Mouse (Mus musculus) G1E (cell line): ENCODE measurements around the gene Phf12. TPM values are rescaled to one million over a fixed set of nuclear protein-coding genes. Genes with fewer than 3 reads are reported as not detected.

Experiments
- ATAC-seq: 2 replicates; pipeline ENCODE4 v1.8.0; 2016; ENCODE audit warnings: mild to moderate bottlenecking; ENCODE audit not compliant: insufficient number of reproducible peaks, poor library complexity, low FRiP score, severe bottlenecking; ENCODE audit errors: extremely low read depth
- DNase-seq: peaks from one replicate; pipeline ENCODE4 v3.0.0; 2012; ENCODE audit warnings: low spot score
- H3K27me3 ChIP-seq: 2 replicates; pipeline ENCODE4 v1.6.1; 2012; ENCODE audit warnings: mild to moderate bottlenecking, low read length, inconsistent platforms; ENCODE audit not compliant: insufficient read depth
- H3K36me3 ChIP-seq: replicated peaks from 2 replicates; pipeline ENCODE3; 2012; ENCODE audit warnings: mild to moderate bottlenecking, inconsistent platforms
- H3K4me1 ChIP-seq: 2 replicates; pipeline ENCODE4 v1.6.1; 2012; ENCODE audit warnings: low read depth, low read length, inconsistent platforms, mixed read lengths; ENCODE audit not compliant: insufficient read depth
- H3K4me3 ChIP-seq: 2 replicates; pipeline ENCODE4 v1.5.1; 2012; ENCODE audit warnings: low read depth, mild to moderate bottlenecking, inconsistent platforms, low read length, moderate library complexity, mixed read lengths
- H3K9me3 ChIP-seq: replicated peaks from 2 replicates; pipeline ENCODE4 v1.6.1; 2012; ENCODE audit warnings: inconsistent platforms
- CTCF ChIP-seq: IDR thresholded peaks from 2 replicates; pipeline ENCODE4 v1.5.1; 2012; ENCODE audit warnings: low read depth, low read length, inconsistent platforms, mixed read lengths
- GATA1 ChIP-seq: IDR thresholded peaks from 2 replicates; pipeline ENCODE4 v1.6.1; 2012; ENCODE audit warnings: borderline replicate concordance, low read length, inconsistent platforms, mixed read lengths
- GATA2 ChIP-seq: IDR thresholded peaks from 2 replicates; pipeline ENCODE4 v1.6.1; 2012; ENCODE audit warnings: low read depth, low read length, inconsistent platforms, borderline replicate concordance
- POLR2AphosphoS5 ChIP-seq: IDR thresholded peaks from 2 replicates; pipeline ENCODE4 v1.6.1; 2012; ENCODE audit warnings: low read depth, low read length, inconsistent platforms; ENCODE audit not compliant: insufficient replicate concordance
- TAL1 ChIP-seq: conservative IDR thresholded peaks from 2 replicates; pipeline ENCODE4 v1.6.1; 2012; ENCODE audit warnings: low read depth, low read length, inconsistent platforms, mixed read lengths
- polyA plus RNA-seq: library from polyadenylated mRNA; stranded (reverse); fragments of >175 nt; gene quantifications from 2 replicates; pipeline ENCODE4 v1.2.3, GENCODE M21; 2012
- total RNA-seq, 2 experiments: library from RNA; stranded (forward) in 1 of 2; stranded (reverse) in 1 of 2; fragments of 200-1000 nt in 1 of 2; fragments of >200 nt in 1 of 2; fragmentation: Nextera tagmentation in 1 of 2; gene quantifications; 2 replicates each; pipeline ENCODE4 v1.2.3; 2014 to 2017

The Phf12 gene
- total and polyA plus RNA-seq, 3 experiments, result 23.0 to 215 (median 157) TPM

GRCm38 (mm10) chr11:78053078-78053477 is 70.5 kb downstream of the Phf12 start:
- H3K27me3 ChIP-seq, result no peaks in the 10 kb centered on the region
- H3K36me3 ChIP-seq, result peaks cover 43% of the 10 kb centered on the region

GRCm38 (mm10) chr11:78056946-78057345 is 74.4 kb downstream of the Phf12 start:
- Histone ChIP-seq H3K36me3 (peaks cover 55% of the 10 kb centered on the region), H3K4me1 (peaks cover 35% of the 10 kb centered on the region), H3K27me3 (no peaks in the 10 kb centered on the region; the same call in 1 of the 2 replicates), H3K9me3 (no peaks in the 10 kb centered on the region), H3K4me3 (no peak overlapping the region)
- no peak for TF ChIP-seq CTCF
- TF ChIP-seq POLR2AphosphoS5, result no peak
- no peak for TF ChIP-seq GATA1
- TF ChIP-seq TAL1, result no peak
- TF ChIP-seq GATA2, result no peak
- DNase-seq, result no peak
- no peak for ATAC-seq

More at GRCm38 (mm10) chr11:78053078-78053477, 70.5 kb downstream of the Phf12 start:
- Histone ChIP-seq H3K9me3 (no peaks in the 10 kb centered on the region), H3K4me1 (peaks cover 8% of the 10 kb centered on the region), H3K4me3 (no peak overlapping the region)
- ATAC-seq (no peak), DNase-seq (no peak)
- TF ChIP-seq CTCF, result no peak

GRCm38 (mm10) chr11:78059833-78060757 is 77.5 kb downstream of the Phf12 start:
- DNase-seq (peak; percentile 75), ATAC-seq (no peak)
- Histone ChIP-seq H3K4me1 (peaks cover 45% of the 10 kb centered on the region), H3K4me3 (no peak overlapping the region), H3K36me3 (peaks cover 37% of the 10 kb centered on the region), H3K27me3 (no peaks in the 10 kb centered on the region; the same call in 1 of the 2 replicates), H3K9me3 (no peaks in the 10 kb centered on the region)
- TF ChIP-seq GATA1 (no peak), CTCF (peak; percentile 64; the same call in 1 of the 2 replicates), POLR2AphosphoS5 (no peak), GATA2 (no peak), TAL1 (no peak)

- no peaks in the 10 kb centered on the region for H3K9me3 ChIP-seq
- no peaks in the 10 kb centered on the region; the same call in 1 of the 2 replicates for H3K27me3 ChIP-seq
- H3K4me3 ChIP-seq, result no peak overlapping the region
- ATAC-seq (no peak), DNase-seq (no peak)
- no peak for TF ChIP-seq GATA1
- TF ChIP-seq POLR2AphosphoS5, result no peak
- TF ChIP-seq GATA2, result no peak
- no peak for TF ChIP-seq CTCF
- TF ChIP-seq TAL1, result no peak
- peaks cover 69% of the 10 kb centered on the region for H3K4me1 ChIP-seq
- peaks cover 24% of the 10 kb centered on the region for H3K36me3 ChIP-seq
Measured at GRCm38 (mm10) chr11:78062563-78062962, 80.0 kb downstream of the Phf12 start.

- DNase-seq (peak; percentile 38), ATAC-seq (peak; percentile 12; the same call in 1 of the 2 replicates)
- no peaks in the 10 kb centered on the region for H3K27me3 ChIP-seq
- TF ChIP-seq GATA1 (no peak), TAL1 (peak; percentile 89), GATA2 (no peak), POLR2AphosphoS5 (no peak)
- H3K9me3 ChIP-seq, result no peaks in the 10 kb centered on the region
- peaks cover 8% of the 10 kb centered on the region for H3K36me3 ChIP-seq
- H3K4me1 ChIP-seq, result peaks cover 85% of the 10 kb centered on the region
- no peak overlapping the region; the same call in 1 of the 2 replicates for H3K4me3 ChIP-seq
Measured at GRCm38 (mm10) chr11:78065906-78066305, 83.4 kb downstream of the Phf12 start.

GRCm38 (mm10) chr11:78066641-78067040 is 84.1 kb downstream of the Phf12 start:
- peaks cover 83% of the 10 kb centered on the region for H3K4me1 ChIP-seq
- H3K36me3 ChIP-seq, result peaks cover 12% of the 10 kb centered on the region
- DNase-seq (no peak), ATAC-seq (no peak)
- TF ChIP-seq POLR2AphosphoS5 (no peak), GATA2 (no peak), CTCF (no peak), TAL1 (no peak), GATA1 (no peak)
- no peak overlapping the region for H3K4me3 ChIP-seq
- no peaks in the 10 kb centered on the region for H3K9me3 ChIP-seq
- H3K27me3 ChIP-seq, result no peaks in the 10 kb centered on the region

GRCm38 (mm10) chr11:78067566-78067965 is 85.0 kb downstream of the Phf12 start:
- no peaks in the 10 kb centered on the region for H3K9me3 ChIP-seq
- H3K4me1 ChIP-seq, result peaks cover 86% of the 10 kb centered on the region
- peaks cover 21% of the 10 kb centered on the region for H3K36me3 ChIP-seq
- DNase-seq (no peak), ATAC-seq (no peak)
- TF ChIP-seq GATA2 (no peak), POLR2AphosphoS5 (no peak)
- no peaks in the 10 kb centered on the region for H3K27me3 ChIP-seq
- H3K4me3 ChIP-seq, result no peak overlapping the region; the same call in 1 of the 2 replicates
